Mouse (Mus musculus) CH12.LX (cell line): Measurements from ENCODE around the gene Tpx2. TPM values are rescaled to one million over a fixed set of nuclear protein-coding genes. Genes with fewer than 3 reads are reported as not detected.

Experiments
- DNase-seq: peaks from one replicate; pipeline ENCODE4 v3.0.0-alpha.2; 2013; ENCODE audit errors: extremely low read depth
- H3K27ac ChIP-seq: 2 replicates; pipeline ENCODE4 v1.5.1; 2012; ENCODE audit warnings: low read depth, mild to moderate bottlenecking, control low read depth, moderate library complexity; ENCODE audit not compliant: insufficient read depth
- H3K27me3 ChIP-seq: replicated peaks from 2 replicates; pipeline ENCODE3; 2012; ENCODE audit warnings: inconsistent platforms
- H3K36me3 ChIP-seq, 2 experiments: replicated peaks in 1 of 2; 2 replicates each; pipeline versions ENCODE3 to v1.6.1; 2012; ENCODE audit warnings: inconsistent platforms in 1 of 2, low read length in 1 of 2, mild to moderate bottlenecking in 1 of 2, mixed read lengths in 1 of 2, moderate library complexity in 1 of 2; ENCODE audit not compliant: control insufficient read depth in 1 of 2, insufficient read depth in 1 of 2
- H3K4me1 ChIP-seq, 2 experiments: 2 replicates each; pipeline ENCODE4 v1.6.1; 2012; ENCODE audit warnings: inconsistent platforms in 1 of 2, moderate library complexity in 1 of 2; ENCODE audit not compliant: insufficient read depth in 2 of 2, control insufficient read depth in 1 of 2
- H3K4me2 ChIP-seq: 2 replicates; pipeline ENCODE4 v1.6.1; 2012; ENCODE audit warnings: low read depth, mild to moderate bottlenecking, control low read depth; ENCODE audit not compliant: poor library complexity, insufficient read depth, severe bottlenecking
- H3K4me3 ChIP-seq, 3 experiments: fragments of 150-350 bp in 1 of 3; sonication (generic) in 1 of 3; replicated peaks in 1 of 3; 2 replicates each; pipeline versions ENCODE3 to v1.5.1; 2011 to 2012; ENCODE audit warnings: low read depth in 2 of 3, low read length in 2 of 3, mild to moderate bottlenecking in 2 of 3, moderate library complexity in 2 of 3, control low read depth in 1 of 3, improper control_type of control experiment in 1 of 3, inconsistent platforms in 1 of 3, mixed read lengths in 1 of 3; ENCODE audit not compliant: poor library complexity in 1 of 3
- H3K79me2 ChIP-seq: replicated peaks from 2 replicates; pipeline ENCODE4 v1.6.1; 2012; ENCODE audit warnings: mild to moderate bottlenecking, moderate library complexity; ENCODE audit not compliant: control insufficient read depth, poor library complexity, insufficient read depth, severe bottlenecking; ENCODE audit errors: extremely low read depth
- H3K9ac ChIP-seq: 2 replicates; pipeline ENCODE4 v1.6.1; 2012; ENCODE audit warnings: low read depth, mild to moderate bottlenecking, control low read depth, moderate library complexity; ENCODE audit not compliant: insufficient read depth
- H3K9me3 ChIP-seq: replicated peaks from 2 replicates; pipeline ENCODE3; 2012; ENCODE audit warnings: low read length, inconsistent platforms, mixed read lengths
- BHLHE40 ChIP-seq: IDR thresholded peaks from 2 replicates; pipeline ENCODE4 v1.6.1; 2011; ENCODE audit warnings: mild to moderate bottlenecking, low read depth, low read length, improper control_type of control experiment
- CHD1 ChIP-seq: IDR thresholded peaks from 2 replicates; pipeline ENCODE4 v1.6.1; 2012; ENCODE audit warnings: low read depth, low read length, improper control_type of control experiment, inconsistent platforms
- CHD2 ChIP-seq: IDR thresholded peaks from 2 replicates; pipeline ENCODE4 v1.6.1; 2011; ENCODE audit warnings: low read length, improper control_type of control experiment
- CTCF ChIP-seq, 2 experiments: IDR thresholded peaks in 1 of 2; conservative IDR thresholded peaks in 1 of 2; 2 replicates each; pipeline ENCODE4 v1.5.1; 2011 to 2012; ENCODE audit warnings: low read depth in 2 of 2, low read length in 2 of 2, improper control_type of control experiment in 1 of 2, inconsistent platforms in 1 of 2, mild to moderate bottlenecking in 1 of 2, moderate library complexity in 1 of 2
- E2F4 ChIP-seq: IDR thresholded peaks from 2 replicates; pipeline ENCODE4 v1.6.1; 2011; ENCODE audit warnings: low read depth, low read length, improper control_type of control experiment; ENCODE audit not compliant: insufficient replicate concordance
- ELF1 ChIP-seq: IDR thresholded peaks from 2 replicates; pipeline ENCODE4 v1.6.1; 2014; ENCODE audit warnings: low read depth, mild to moderate bottlenecking, inconsistent platforms, low read length, improper control_type of control experiment
- ETS1 ChIP-seq: conservative IDR thresholded peaks from 2 replicates; pipeline ENCODE4 v1.6.1; 2012; ENCODE audit warnings: low read depth, mild to moderate bottlenecking, inconsistent platforms, low read length, improper control_type of control experiment, moderate library complexity
- GABPA ChIP-seq: IDR thresholded peaks from 2 replicates; pipeline ENCODE4 v1.6.1; 2012; ENCODE audit warnings: low read depth, low read length, improper control_type of control experiment, inconsistent platforms; ENCODE audit not compliant: insufficient replicate concordance
- HCFC1 ChIP-seq: IDR thresholded peaks from 2 replicates; pipeline ENCODE4 v1.6.1; 2012; ENCODE audit warnings: low read depth, mild to moderate bottlenecking, inconsistent platforms, low read length, improper control_type of control experiment
- IRF4 ChIP-seq: IDR thresholded peaks from 2 replicates; pipeline ENCODE4 v1.6.1; 2014; ENCODE audit warnings: low read depth, mild to moderate bottlenecking, inconsistent platforms, low read length, improper control_type of control experiment
- JUND ChIP-seq: conservative IDR thresholded peaks from 2 replicates; pipeline ENCODE4 v1.6.1; 2011; ENCODE audit warnings: low read depth, low read length, improper control_type of control experiment
- KAT2A ChIP-seq: IDR thresholded peaks from 2 replicates; pipeline ENCODE4 v1.6.1; 2012; ENCODE audit warnings: low read length, improper control_type of control experiment, inconsistent platforms; ENCODE audit not compliant: insufficient replicate concordance
- MAFK ChIP-seq: IDR thresholded peaks from 2 replicates; pipeline ENCODE4 v1.6.1; 2011; ENCODE audit warnings: low read length, improper control_type of control experiment; ENCODE audit not compliant: insufficient replicate concordance
- MAX ChIP-seq: IDR thresholded peaks from 2 replicates; pipeline ENCODE4 v1.6.1; 2011; ENCODE audit warnings: low read length, improper control_type of control experiment
- MAZ ChIP-seq: IDR thresholded peaks from 2 replicates; pipeline ENCODE4 v1.6.1; 2012; ENCODE audit warnings: low read depth, mild to moderate bottlenecking, inconsistent platforms, low read length, improper control_type of control experiment, moderate library complexity
- MYC ChIP-seq: IDR thresholded peaks from 2 replicates; pipeline ENCODE4 v1.6.1; 2011; ENCODE audit warnings: low read depth, mild to moderate bottlenecking, improper control_type of control experiment, low read length
- PAX5 ChIP-seq: IDR thresholded peaks from 2 replicates; pipeline ENCODE4 v1.6.1; 2012; ENCODE audit warnings: low read length, inconsistent platforms, mixed read lengths
- POLR2A ChIP-seq: IDR thresholded peaks from 2 replicates; pipeline ENCODE4 v1.6.1; 2011; ENCODE audit warnings: low read depth, mild to moderate bottlenecking, improper control_type of control experiment, low read length
- POLR2AphosphoS2 ChIP-seq: IDR thresholded peaks from 2 replicates; pipeline ENCODE4 v1.6.1; 2011; ENCODE audit warnings: low read depth, low read length, improper control_type of control experiment
- RAD21 ChIP-seq: IDR thresholded peaks from 2 replicates; pipeline ENCODE4 v1.6.1; 2011; ENCODE audit warnings: low read depth, mild to moderate bottlenecking, low read length, improper control_type of control experiment, moderate library complexity
- SIN3A ChIP-seq: IDR thresholded peaks from 2 replicates; pipeline ENCODE4 v1.6.1; 2012; ENCODE audit warnings: low read length, improper control_type of control experiment, inconsistent platforms
- SMC3 ChIP-seq: IDR thresholded peaks from 2 replicates; pipeline ENCODE4 v1.6.1; 2011; ENCODE audit warnings: low read depth, low read length, improper control_type of control experiment
- TBP ChIP-seq: conservative IDR thresholded peaks from 2 replicates; pipeline ENCODE4 v1.6.1; 2011; ENCODE audit warnings: low read depth, low read length, improper control_type of control experiment
- TCF12 ChIP-seq: IDR thresholded peaks from 2 replicates; pipeline ENCODE4 v1.6.1; 2014; ENCODE audit warnings: low read depth, mild to moderate bottlenecking, inconsistent platforms, low read length, improper control_type of control experiment
- UBTF ChIP-seq: IDR thresholded peaks from 2 replicates; pipeline ENCODE4 v1.6.1; 2012; ENCODE audit warnings: low read depth, mild to moderate bottlenecking, inconsistent platforms, low read length, improper control_type of control experiment, moderate library complexity
- USF1 ChIP-seq: IDR thresholded peaks from 2 replicates; pipeline ENCODE4 v1.6.1; 2014; ENCODE audit warnings: low read depth, mild to moderate bottlenecking, inconsistent platforms, low read length, improper control_type of control experiment
- ZKSCAN1 ChIP-seq: IDR thresholded peaks from 2 replicates; pipeline ENCODE4 v1.6.1; 2012; ENCODE audit warnings: low read depth, inconsistent platforms, low read length, improper control_type of control experiment, borderline replicate concordance
- ZMIZ1 ChIP-seq: IDR thresholded peaks from 2 replicates; pipeline ENCODE4 v1.6.1; 2012; ENCODE audit warnings: low read depth, mild to moderate bottlenecking, inconsistent platforms, low read length, improper control_type of control experiment
- ZNF384 ChIP-seq: IDR thresholded peaks from 2 replicates; pipeline ENCODE4 v1.6.1; 2012; ENCODE audit warnings: low read depth, low read length, improper control_type of control experiment, inconsistent platforms
- dilution Hi-C: fragments of 300-500 bp; cut with MboI; formaldehyde crosslinking; loops from 2 replicates; pipeline ENCODE4 v1.14.3; 2020; ENCODE audit warnings: low sequenced_read_pairs; ENCODE audit not compliant: extremely low pct_unique_long_range_greater_than_20kb, extremely low pct_ligation_motif_present
- in situ Hi-C: fragments of 300-500 bp; cut with MboI; formaldehyde crosslinking; loops from 3 replicates; pipeline ENCODE4 v1.14.3; 2019; ENCODE audit warnings: low sequenced_read_pairs, low pct_ligation_motif_present, low pct_unique_long_range_greater_than_20kb, mixed read lengths
- polyA plus RNA-seq: library from polyadenylated mRNA; unstranded; fragments of >175 nt; gene quantifications from 2 replicates; pipeline ENCODE4 v1.2.1, GENCODE M21; 2012; ENCODE audit warnings: low read depth; ENCODE audit not compliant: insufficient read length
- total RNA-seq, 2 experiments: library from RNA; depleted of rRNA; stranded (reverse); fragments of 300-350 nt in 1 of 2; fragments of >200 nt in 1 of 2; gene quantifications; 2 replicates each; pipeline ENCODE4 v1.2.3; 2012 to 2014

Tpx2 gene
- total and polyA plus RNA-seq, 3 experiments: 66.1 to 127 (median 98.0) TPM

DNA sequence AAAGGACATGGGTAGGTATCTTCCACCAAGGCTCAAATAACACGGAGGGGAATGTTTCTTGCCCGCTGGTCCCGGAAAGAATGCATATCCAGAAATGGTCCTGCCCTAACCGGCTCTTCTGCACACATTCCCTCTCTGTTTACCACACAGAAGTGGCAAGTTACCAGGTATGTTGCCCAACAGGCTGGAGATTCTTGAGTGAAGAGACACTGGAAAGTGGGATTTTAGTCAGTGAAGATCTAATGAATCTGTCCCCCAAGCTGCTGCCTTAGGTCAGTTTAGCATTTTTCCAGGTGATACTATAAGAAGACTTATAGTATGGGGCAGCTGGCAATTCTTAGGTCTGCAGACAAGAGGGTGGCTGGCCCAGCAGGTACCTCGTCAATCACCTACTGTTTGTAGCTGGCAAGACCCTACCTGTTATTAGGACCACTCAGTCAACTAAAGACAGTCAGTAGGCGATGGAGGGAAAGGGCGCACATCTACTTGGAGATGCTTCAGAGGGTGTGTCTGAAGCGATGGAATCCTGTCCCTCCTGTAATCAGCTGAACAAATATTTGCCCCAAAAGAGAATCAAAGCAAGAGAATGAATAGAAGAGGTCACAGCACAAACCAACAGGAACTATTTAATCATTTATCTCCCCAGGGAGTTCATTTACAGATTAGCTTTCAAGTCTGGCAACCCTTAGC is 20.3 kb upstream of the Tpx2 start (continued):
- 0 out of 2 replicates have a peak, but pooled peaks have one; percentile 4 for TF ChIP-seq ETS1
- 0 out of 2 replicates have a peak, but pooled peaks have one; percentile 31 for TF ChIP-seq MAZ
- no peak for TF ChIP-seq E2F4
- TF ChIP-seq POLR2AphosphoS2: no peak
- TF ChIP-seq USF1: no peak

DNA sequence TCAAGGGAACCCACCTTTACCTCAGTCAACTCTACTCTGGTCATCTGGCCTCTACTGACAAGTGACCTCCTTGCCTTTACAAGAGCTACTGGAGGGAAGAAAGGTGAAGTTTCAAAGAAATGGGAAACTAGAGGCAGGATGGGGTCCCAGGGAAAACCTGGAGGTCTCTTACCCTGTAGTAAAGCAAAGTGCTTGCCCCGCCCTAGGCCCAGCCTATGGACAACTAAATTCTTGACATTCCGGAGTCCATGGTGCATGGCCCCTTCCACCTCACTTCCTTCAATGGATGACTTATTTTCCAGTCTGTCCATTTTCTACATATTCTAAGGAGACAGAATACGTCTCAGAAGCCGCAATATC is 19.8 kb upstream of the Tpx2 start:
- in situ Hi-C loops: no loop called here
- peak overlapping the region; percentile 95; the same call in 1 of the 2 replicates for H3K27ac ChIP-seq
- H3K9me3 ChIP-seq: no peaks in the 10 kb centered on the region
- no peak for DNase-seq
- H3K4me2 ChIP-seq: peak overlapping the region; percentile 99
- peaks cover 5 to 68% of the 10 kb centered on the region in 2 experiments for H3K4me1 ChIP-seq
- peaks cover 68% of the 10 kb centered on the region for H3K79me2 ChIP-seq
- peak overlapping the region; percentile 78 for H3K9ac ChIP-seq
- H3K4me3 ChIP-seq: peak overlapping the region; percentile 61 to 85 (median 81)
- peaks cover 9 to 13% of the 10 kb centered on the region in 2 experiments for H3K36me3 ChIP-seq
- peaks cover 3% of the 10 kb centered on the region for H3K27me3 ChIP-seq
- dilution Hi-C loops: no loop called here
- TF ChIP-seq PAX5: no peak
- no peak for TF ChIP-seq GABPA
- 0 out of 2 replicates have a peak, but pooled peaks have one; percentile 8 for TF ChIP-seq UBTF
- no peak for TF ChIP-seq SMC3
- TF ChIP-seq SIN3A: peak; percentile 67

DNA sequence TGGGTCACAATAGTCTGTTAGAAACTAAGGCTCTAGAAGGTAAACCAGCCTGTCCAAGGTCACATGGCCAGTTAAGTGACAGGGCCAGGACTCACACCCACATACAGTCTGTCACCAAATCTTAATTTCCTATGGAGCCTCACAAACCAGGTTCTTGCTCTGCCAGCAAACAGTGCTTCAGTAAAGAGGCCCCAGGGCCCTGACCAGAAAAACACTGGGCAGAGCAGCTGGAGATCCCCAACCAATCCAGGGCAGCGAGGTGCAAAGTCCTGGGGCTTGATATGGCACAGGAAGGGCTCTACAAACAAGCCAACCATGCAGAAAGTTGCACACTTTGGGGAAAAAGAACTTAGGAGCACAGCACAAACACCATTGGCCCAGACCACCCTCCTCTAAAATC is 19.2 kb upstream of the Tpx2 start:
- DNase-seq: no peak
- in situ Hi-C loops (no loop called here), dilution Hi-C loops (no loop called here)
- peak overlapping the region; percentile 78 for H3K9ac ChIP-seq
- H3K4me2 ChIP-seq: peak overlapping the region; percentile 99
- peaks cover 63% of the 10 kb centered on the region for H3K79me2 ChIP-seq
- peaks cover 3% of the 10 kb centered on the region for H3K27me3 ChIP-seq
- peaks cover 3 to 64% of the 10 kb centered on the region in 2 experiments for H3K4me1 ChIP-seq
- no peaks in the 10 kb centered on the region for H3K9me3 ChIP-seq
- peak overlapping the region; percentile 61 to 85 (median 81) for H3K4me3 ChIP-seq
- H3K27ac ChIP-seq: peak overlapping the region; percentile 95; the same call in 1 of the 2 replicates
- H3K36me3 ChIP-seq: peaks cover 9 to 13% of the 10 kb centered on the region in 2 experiments
- TF ChIP-seq HCFC1 (no peak), POLR2A (no peak), JUND (no peak), CTCF (conservative IDR thresholded peaks at IDR 0.05 in 1 of 2, IDR thresholded peaks at IDR 0.05 in 1 of 2; ENCODE audit: low read depth in 2 of 2, low read length in 2 of 2) (no peak), ZMIZ1 (no peak; the same call in 1 of the 2 replicates), PAX5 (no peak), ZNF384 (no peak), E2F4 (no peak), TBP (no peak), BHLHE40 (no peak), SIN3A (peak; percentile 75), RAD21 (no peak), USF1 (peak; percentile 49), CHD2 (no peak), KAT2A (no peak), POLR2AphosphoS2 (no peak), UBTF (no peak), CHD1 (no peak), ZKSCAN1 (no peak), MAFK (no peak), TCF12 (0 out of 2 replicates have a peak, but pooled peaks have one; percentile 37), MYC (no peak), ELF1 (no peak), MAX (peak; percentile 43), IRF4 (no peak), GABPA (no peak)
